Mouse (Mus musculus) thymus, adult 2 months (tissue): ENCODE results near the gene Bsnd. TPM values are rescaled to one million over a fixed set of nuclear protein-coding genes. Genes with fewer than 3 reads are reported as not detected.

Experiments used
- DNase-seq: peaks from one replicate; pipeline ENCODE4 v3.0.0; 2021
- H3K27ac ChIP-seq: fragments of 200-500 bp; 2 replicates; pipeline ENCODE4 v1.5.1; 2012; ENCODE audit warnings: low read length, control low read depth; ENCODE audit not compliant: control insufficient read depth, insufficient read depth
- H3K27me3 ChIP-seq: fragments of 200-500 bp; 2 replicates; pipeline ENCODE4 v1.6.1; 2012; ENCODE audit warnings: mild to moderate bottlenecking, low read length, moderate library complexity, mixed read lengths; ENCODE audit not compliant: control insufficient read depth, insufficient read depth
- H3K36me3 ChIP-seq: fragments of 200-500 bp; 2 replicates; pipeline ENCODE4 v1.6.1; 2012; ENCODE audit warnings: mild to moderate bottlenecking, low read length, moderate library complexity; ENCODE audit not compliant: control insufficient read depth, insufficient read depth
- H3K4me1 ChIP-seq: fragments of 200-500 bp; replicated peaks from 2 replicates; pipeline ENCODE4 v1.6.1; 2012; ENCODE audit warnings: low read length; ENCODE audit not compliant: control insufficient read depth, insufficient read depth
- H3K4me3 ChIP-seq: fragments of 200-500 bp; 2 replicates; pipeline ENCODE4 v1.5.1; 2012; ENCODE audit warnings: mild to moderate bottlenecking, low read length, control low read depth, moderate library complexity; ENCODE audit not compliant: control insufficient read depth, insufficient read depth
- CTCF ChIP-seq: fragments of 200-500 bp; IDR thresholded peaks from 2 replicates; pipeline ENCODE4 v1.5.1; 2012; ENCODE audit warnings: mild to moderate bottlenecking, control low read depth, low read length, moderate library complexity, borderline replicate concordance; ENCODE audit not compliant: control insufficient read depth, poor library complexity, insufficient read depth; ENCODE audit errors: extremely low read depth
- POLR2A ChIP-seq: fragments of 200-500 bp; IDR thresholded peaks from 2 replicates; pipeline ENCODE4 v1.6.1; 2012; ENCODE audit warnings: mild to moderate bottlenecking, low read length, control low read depth, moderate library complexity; ENCODE audit not compliant: control insufficient read depth, poor library complexity, insufficient read depth; ENCODE audit errors: extremely low read depth
- WGBS: fragments of 180-500 bp; shearing (Covaris S2); methylation state at CpG from one replicate; pipeline ENCODE4 v1.1.7; 2018; 5-methylcytosine and 5-hydroxymethylcytosine counted together
- polyA plus RNA-seq: library from polyadenylated mRNA; depleted of rRNA; stranded (reverse); fragments of >200 nt; gene quantifications from 2 replicates; pipeline ENCODE4 v1.2.3, GENCODE M21; 2012

Bsnd gene
- polyA plus RNA-seq, 1 experiment = 0.28 TPM

DNA sequence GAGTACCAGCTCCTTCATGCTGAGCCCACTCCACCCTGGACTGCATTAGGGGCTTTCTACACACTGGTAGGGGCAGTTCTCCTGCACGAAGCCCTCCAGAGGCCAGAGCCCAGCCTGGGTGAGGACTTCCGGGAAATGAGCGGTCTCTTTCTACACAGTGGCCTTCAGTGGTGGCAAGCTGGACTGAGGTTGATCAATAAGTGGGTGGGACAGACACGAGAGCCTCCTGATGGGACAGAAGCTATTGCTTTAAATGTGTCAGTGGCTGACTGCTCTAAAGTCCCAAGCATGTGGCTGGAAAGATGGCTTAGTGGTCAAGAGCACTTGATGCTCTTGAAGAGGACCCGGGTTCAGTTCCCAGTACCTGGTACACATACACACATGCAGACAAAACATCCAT lies 39.0 kb downstream of the Bsnd start:
- Histone ChIP-seq H3K27ac (no peak overlapping the region), H3K4me3 (no peak overlapping the region), H3K36me3 (no peaks in the 10 kb centered on the region), H3K4me1 (no peaks in the 10 kb centered on the region), H3K27me3 (no peaks in the 10 kb centered on the region)
- WGBS = 96% methylated on average over 5 of the region's 5 CpGs
- no peak for DNase-seq
- TF ChIP-seq CTCF = no peak
- no peak for TF ChIP-seq POLR2A

DNA sequence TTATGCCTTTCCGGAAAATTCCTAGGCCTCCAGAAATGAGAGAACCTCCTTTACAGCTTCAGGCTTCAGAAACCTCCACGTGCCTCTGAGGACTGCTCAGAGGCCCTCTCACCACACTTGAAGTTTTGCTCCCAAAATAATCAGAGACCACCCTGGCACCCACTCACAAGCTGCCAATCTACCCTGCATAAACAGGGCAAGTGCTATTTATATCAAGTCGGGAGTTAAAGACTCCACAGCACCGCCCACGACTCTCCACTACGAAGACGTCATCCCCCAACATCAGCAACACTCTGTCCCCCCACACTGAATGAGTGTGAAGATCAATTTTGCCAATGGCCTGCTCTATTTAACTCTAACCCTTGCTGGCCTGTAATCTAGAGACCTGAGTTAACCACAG lies 39.7 kb downstream of the Bsnd start:
- H3K27me3 ChIP-seq = no peaks in the 10 kb centered on the region
- TF ChIP-seq CTCF = no peak
- TF ChIP-seq POLR2A = no peak

DNA sequence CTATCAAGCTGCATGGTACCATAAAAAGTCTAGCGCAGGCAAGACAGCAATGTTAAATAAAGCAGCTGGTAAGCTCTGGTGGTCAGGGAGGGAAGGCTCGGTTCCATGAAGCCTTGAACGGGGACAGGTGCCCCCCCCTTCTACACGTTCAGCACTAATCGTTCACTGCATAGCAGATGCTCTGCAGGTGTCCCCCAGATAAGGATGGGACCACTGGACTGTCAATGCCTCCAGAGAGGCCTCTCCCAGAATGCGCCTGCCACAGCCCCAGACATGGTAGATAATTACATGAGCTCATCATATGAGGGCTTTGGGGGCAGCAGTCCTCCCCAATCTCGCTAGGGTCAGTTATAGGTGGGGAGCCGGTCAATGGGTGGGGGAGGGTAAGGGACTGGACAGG lies 42.8 kb downstream of the Bsnd start:
- H3K4me1 ChIP-seq = no peaks in the 10 kb centered on the region
- 93% methylated on average over 8 of the region's 8 CpGs for WGBS
- no peak for DNase-seq
- no peak overlapping the region for H3K27ac ChIP-seq
- no peaks in the 10 kb centered on the region for H3K36me3 ChIP-seq
- no peak overlapping the region for H3K4me3 ChIP-seq
- H3K27me3 ChIP-seq = no peaks in the 10 kb centered on the region
- TF ChIP-seq CTCF (no peak), POLR2A (no peak)

More for the DNA sequence above, 39.7 kb downstream of the Bsnd start:
- Histone ChIP-seq H3K4me3 (no peak overlapping the region), H3K27ac (no peak overlapping the region), H3K36me3 (no peaks in the 10 kb centered on the region), H3K4me1 (no peaks in the 10 kb centered on the region)
- 88% methylated on average over 7 of the region's 7 CpGs for WGBS
- no peak for DNase-seq

GRCm38 (mm10) chr4:106443182-106443581 lies 48.9 kb downstream of the Bsnd start:
- H3K36me3 ChIP-seq = peaks cover 21% of the 10 kb centered on the region
- H3K27me3 ChIP-seq = no peaks in the 10 kb centered on the region
- H3K4me1 ChIP-seq = no peaks in the 10 kb centered on the region
- no peak for TF ChIP-seq CTCF
- no peak overlapping the region for H3K27ac ChIP-seq
- WGBS = 92% methylated on average over 6 of the region's 6 CpGs
- H3K4me3 ChIP-seq = no peak overlapping the region
- no peak for DNase-seq

DNA sequence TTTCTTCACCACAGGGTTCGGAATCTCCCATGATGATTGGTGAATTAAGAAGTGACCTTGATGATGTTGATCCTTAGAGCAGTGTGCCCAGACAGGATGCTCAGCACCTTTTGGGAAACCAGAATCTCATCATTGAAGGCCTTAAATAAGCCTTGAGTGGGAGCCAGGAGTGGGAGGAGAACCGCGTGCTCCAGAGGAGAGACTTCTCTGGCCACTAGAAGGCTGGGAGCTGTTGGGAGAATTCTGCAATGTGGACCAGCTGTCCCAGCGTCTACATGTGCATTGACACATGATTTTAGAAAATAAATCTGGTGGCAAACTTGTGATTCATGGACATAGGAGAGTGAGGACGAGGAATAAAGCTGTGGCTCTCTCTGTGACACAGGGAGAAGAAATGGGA lies 53.3 kb downstream of the Bsnd start:
- TF ChIP-seq CTCF (no peak), POLR2A (no peak)
- Histone ChIP-seq H3K27ac (no peak overlapping the region), H3K4me3 (no peak overlapping the region), H3K27me3 (no peaks in the 10 kb centered on the region), H3K36me3 (peaks cover 57% of the 10 kb centered on the region), H3K4me1 (no peaks in the 10 kb centered on the region)
- 95% methylated on average over 5 of the region's 5 CpGs for WGBS
- no peak for DNase-seq

DNA sequence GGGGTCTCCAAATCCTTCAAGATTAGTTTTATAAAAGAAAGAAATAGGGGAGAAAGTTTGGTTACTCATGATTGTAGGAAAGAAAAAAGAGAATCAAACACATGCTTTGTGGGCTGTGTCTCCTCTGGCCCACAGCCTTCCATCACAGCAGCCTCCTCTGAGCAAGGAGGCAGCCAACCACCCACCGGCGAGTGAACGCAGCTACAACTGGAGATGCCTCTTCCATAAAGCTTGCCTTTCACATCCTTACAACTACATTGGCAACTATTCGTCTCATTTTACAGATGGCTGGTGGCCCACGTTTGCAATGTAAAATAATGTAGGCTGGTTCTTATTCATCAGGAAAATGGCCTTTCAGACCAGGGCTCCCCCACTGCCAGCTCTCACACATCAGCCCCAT lies 54.9 kb downstream of the Bsnd start:
- no peak for DNase-seq
- Histone ChIP-seq H3K36me3 (peaks cover 65% of the 10 kb centered on the region), H3K4me3 (no peak overlapping the region), H3K27me3 (no peaks in the 10 kb centered on the region), H3K27ac (no peak overlapping the region), H3K4me1 (no peaks in the 10 kb centered on the region)
- TF ChIP-seq POLR2A (no peak), CTCF (no peak)
- WGBS = 98% methylated on average over 5 of the region's 5 CpGs

DNA sequence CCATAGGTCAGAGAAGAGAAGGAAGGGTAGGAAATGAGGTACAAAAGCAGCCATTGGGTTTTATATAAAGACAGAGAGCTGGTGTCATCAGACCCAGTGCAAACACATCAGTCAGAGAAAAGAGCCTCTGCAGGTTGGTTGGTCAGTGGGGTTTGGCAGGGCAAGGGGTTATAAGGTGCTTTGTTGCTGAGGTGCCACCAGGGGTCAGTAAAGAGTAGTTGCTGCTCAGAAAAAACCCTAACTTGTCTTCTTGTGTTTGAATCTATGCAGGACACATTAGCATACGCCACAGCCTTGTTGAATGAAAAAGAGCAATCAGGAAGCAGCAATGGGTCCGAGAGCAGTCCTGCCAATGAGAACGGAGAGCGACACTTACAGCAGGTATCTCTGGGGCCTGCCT lies 55.6 kb downstream of the Bsnd start:
- Histone ChIP-seq H3K27me3 (no peaks in the 10 kb centered on the region), H3K36me3 (peaks cover 72% of the 10 kb centered on the region), H3K4me1 (no peaks in the 10 kb centered on the region), H3K4me3 (no peak overlapping the region), H3K27ac (no peak overlapping the region)
- peak; percentile 11 for DNase-seq
- WGBS = 86% methylated on average over 4 of the region's 4 CpGs
- no peak for TF ChIP-seq CTCF
- TF ChIP-seq POLR2A = no peak
